Mouse (Mus musculus): ENCODE data around the gene Slc2a10. TPM values are rescaled to one million over a fixed set of nuclear protein-coding genes. Genes with fewer than 3 reads are reported as not detected.

Gene Slc2a10
- polyA plus RNA-seq, 1 experiment from 2014 or later = 3.0 TPM

GRCm38 (mm10) chr2:165563298-165564058 lies 59.9 kb downstream of the Slc2a10 start:
- peak; percentile 74 for ATAC-seq
- Histone ChIP-seq H3K27ac (ENCODE audit: low read depth, low read length) (no peak overlapping the region), H3K9ac (ENCODE audit: low read depth, low read length) (peak overlapping the region; percentile 64), H3K27me3 (replicated peaks; ENCODE audit: control insufficient read depth, insufficient read depth, low read length) (0 out of 2 replicates have a peak, but pooled peaks cover 2% of the 10 kb centered on the region), H3K4me3 (ENCODE audit: low read length) (peak overlapping the region; percentile 50), H3K9me3 (ENCODE audit: control insufficient read depth, low read length) (no peaks in the 10 kb centered on the region), H3K4me2 (ENCODE audit: low read length) (peak overlapping the region; percentile 92), H3K36me3 (ENCODE audit: control insufficient read depth, insufficient read depth, low read length) (no peaks in the 10 kb centered on the region), H3K4me1 (ENCODE audit: control insufficient read depth, insufficient read depth, low read depth, low read length) (peaks cover 10% of the 10 kb centered on the region)
- under 1% methylated on average over 36 of the region's 52 CpGs for WGBS

- ATAC-seq = no peak
- Histone ChIP-seq H3K9ac (ENCODE audit: low read depth, low read length) (no peak overlapping the region), H3K27ac (ENCODE audit: low read depth, low read length) (no peak overlapping the region)
Observed at GRCm38 (mm10) chr2:165564101-165564500, 60.5 kb downstream of the Slc2a10 start.

GRCm38 (mm10) chr2:165564620-165565019 lies 61.0 kb downstream of the Slc2a10 start:
- Histone ChIP-seq H3K4me3 (ENCODE audit: low read length) (no peak overlapping the region), H3K9ac (ENCODE audit: low read depth, low read length) (no peak overlapping the region), H3K4me1 (ENCODE audit: control insufficient read depth, insufficient read depth, low read depth, low read length) (peaks cover 10% of the 10 kb centered on the region), H3K36me3 (ENCODE audit: control insufficient read depth, insufficient read depth, low read length) (no peaks in the 10 kb centered on the region), H3K9me3 (ENCODE audit: control insufficient read depth, low read length) (no peaks in the 10 kb centered on the region), H3K4me2 (ENCODE audit: low read length) (no peak overlapping the region), H3K27me3 (replicated peaks; ENCODE audit: control insufficient read depth, insufficient read depth, low read length) (0 out of 2 replicates have a peak, but pooled peaks cover 2% of the 10 kb centered on the region), H3K27ac (ENCODE audit: low read depth, low read length) (no peak overlapping the region)
- peak; percentile 48; the same call in 1 of the 2 replicates for ATAC-seq
- WGBS = 18% methylated on average over 6 of the region's 6 CpGs

More at GRCm38 (mm10) chr2:165564101-165564500, 60.5 kb downstream of the Slc2a10 start:
- no peak overlapping the region for H3K4me3 ChIP-seq (ENCODE audit: low read length)
- peaks cover 10% of the 10 kb centered on the region for H3K4me1 ChIP-seq (ENCODE audit: control insufficient read depth, insufficient read depth, low read depth, low read length)
- 0 out of 2 replicates have a peak, but pooled peaks cover 2% of the 10 kb centered on the region for H3K27me3 ChIP-seq (replicated peaks; ENCODE audit: control insufficient read depth, insufficient read depth, low read length)
- no peak overlapping the region; the same call in 1 of the 2 replicates for H3K4me2 ChIP-seq (ENCODE audit: low read length)
- 62% methylated on average over 8 of the region's 8 CpGs for WGBS
- no peaks in the 10 kb centered on the region for H3K36me3 ChIP-seq (ENCODE audit: control insufficient read depth, insufficient read depth, low read length)
- H3K9me3 ChIP-seq (ENCODE audit: control insufficient read depth, low read length) = no peaks in the 10 kb centered on the region

- no peak overlapping the region for H3K4me2 ChIP-seq (ENCODE audit: low read length)
- H3K4me3 ChIP-seq (ENCODE audit: low read length) = no peak overlapping the region
- H3K9ac ChIP-seq (ENCODE audit: low read depth, low read length) = no peak overlapping the region
- peaks cover 10% of the 10 kb centered on the region for H3K4me1 ChIP-seq (ENCODE audit: control insufficient read depth, insufficient read depth, low read depth, low read length)
- no peaks in the 10 kb centered on the region for H3K9me3 ChIP-seq (ENCODE audit: control insufficient read depth, low read length)
- no peaks in the 10 kb centered on the region for H3K36me3 ChIP-seq (ENCODE audit: control insufficient read depth, insufficient read depth, low read length)
- H3K27ac ChIP-seq (ENCODE audit: low read depth, low read length) = no peak overlapping the region
- H3K27me3 ChIP-seq (replicated peaks; ENCODE audit: control insufficient read depth, insufficient read depth, low read length) = no peaks in the 10 kb centered on the region
- no peak for ATAC-seq
- 83% methylated on average over 6 of the region's 6 CpGs for WGBS
Observed at GRCm38 (mm10) chr2:165566898-165567297, 63.3 kb downstream of the Slc2a10 start.

- H3K4me2 ChIP-seq (ENCODE audit: low read length) = no peak overlapping the region
- ATAC-seq = no peak
- H3K4me1 ChIP-seq (ENCODE audit: control insufficient read depth, insufficient read depth, low read depth, low read length) = peaks cover 10% of the 10 kb centered on the region
Observed at GRCm38 (mm10) chr2:165567820-165568219, 64.2 kb downstream of the Slc2a10 start.

GRCm38 (mm10) chr2:165568911-165569310 lies 65.3 kb downstream of the Slc2a10 start:
- Histone ChIP-seq H3K27ac (ENCODE audit: low read depth, low read length) (no peak overlapping the region), H3K4me2 (ENCODE audit: low read length) (no peak overlapping the region), H3K4me3 (ENCODE audit: low read length) (no peak overlapping the region), H3K36me3 (ENCODE audit: control insufficient read depth, insufficient read depth, low read length) (no peaks in the 10 kb centered on the region), H3K9me3 (ENCODE audit: control insufficient read depth, low read length) (no peaks in the 10 kb centered on the region), H3K4me1 (ENCODE audit: control insufficient read depth, insufficient read depth, low read depth, low read length) (no peaks in the 10 kb centered on the region; the same call in 1 of the 2 replicates), H3K27me3 (replicated peaks; ENCODE audit: control insufficient read depth, insufficient read depth, low read length) (no peaks in the 10 kb centered on the region), H3K9ac (ENCODE audit: low read depth, low read length) (no peak overlapping the region)
- 33% methylated on average over 6 of the region's 6 CpGs for WGBS
- ATAC-seq = no peak

More at GRCm38 (mm10) chr2:165567820-165568219, 64.2 kb downstream of the Slc2a10 start:
- 67% methylated on average over 9 of the region's 9 CpGs for whole genome bisulfite sequencing
- Histone ChIP-seq H3K27ac (ENCODE audit: low read depth, low read length) (no peak overlapping the region), H3K36me3 (ENCODE audit: control insufficient read depth, insufficient read depth, low read length) (no peaks in the 10 kb centered on the region), H3K27me3 (replicated peaks; ENCODE audit: control insufficient read depth, insufficient read depth, low read length) (no peaks in the 10 kb centered on the region), H3K9ac (ENCODE audit: low read depth, low read length) (no peak overlapping the region), H3K9me3 (ENCODE audit: control insufficient read depth, low read length) (no peaks in the 10 kb centered on the region), H3K4me3 (ENCODE audit: low read length) (no peak overlapping the region)

Other genes starting within 250 kb of the Slc2a10 start
- 73.4 and 79.6 TPM in 2 replicates for gene Slc35c2, start 215.9 kb upstream of the Slc2a10 start, polyA plus RNA-seq (2015; fragmentation: Nextera tagmentation; extraction: Ambion mirVana)
- 96.2 and 115 TPM in 2 replicates for gene Elmo2, start 177.3 kb upstream of the Slc2a10 start, polyA plus RNA-seq (2015; fragmentation: Nextera tagmentation; extraction: Ambion mirVana)
- 4.5 and 5.5 TPM in 2 replicates for gene Zfp663, start 135.1 kb upstream of the Slc2a10 start, polyA plus RNA-seq (2015; fragmentation: Nextera tagmentation; extraction: Ambion mirVana)
- 6.8 and 9.0 TPM in 2 replicates for gene Zfp334, start 115.5 kb upstream of the Slc2a10 start, polyA plus RNA-seq (2015; fragmentation: Nextera tagmentation; extraction: Ambion mirVana)
- 0.04 and 0.05 TPM in 2 replicates for gene Ocstamp, start 103.4 kb upstream of the Slc2a10 start, polyA plus RNA-seq (2015; fragmentation: Nextera tagmentation; extraction: Ambion mirVana)
- gene Slc13a3, start 30.6 kb upstream of the Slc2a10 start, polyA plus RNA-seq (2015; fragmentation: Nextera tagmentation; extraction: Ambion mirVana) = 11.7 and 13.1 TPM in 2 replicates
- gene Trp53rka, start 10.5 kb upstream of the Slc2a10 start, polyA plus RNA-seq (2015; fragmentation: Nextera tagmentation; extraction: Ambion mirVana) = 40.6 and 42.6 TPM in 2 replicates
- 8.1 and 12.1 TPM in 2 replicates for gene Eya2, start 91.2 kb downstream of the Slc2a10 start, polyA plus RNA-seq (2015; fragmentation: Nextera tagmentation; extraction: Ambion mirVana)